Mouse (Mus musculus) adrenal gland, adult (tissue): ENCODE data around the gene Tfe3.
"Not testable (repeated sequence)": the region's sequence is repeated elsewhere in the genome, so short reads cannot be mapped to it uniquely, and the experiment has no call there.

ENCODE experiments used
- DNase-seq, 2 experiments: peaks; one replicate each; pipeline ENCODE4 v3.0.0; 2022 to 2023; ENCODE audit warnings: low spot score in 1 of 2; ENCODE audit not compliant: inconsistent age in 2 of 2

Tfe3 gene

GRCm38 (mm10) chrX:7750432-7751116 lies 11.8 kb upstream of the Tfe3 start, which contains the start of gene Ccdc120:
Gene Ccdc120 (minus strand): TSS chrX:7750905.
- peak; percentile 75 to 85 for DNase-seq

GRCm38 (mm10) chrX:7753627-7754026 lies 8.7 kb upstream of the Tfe3 start:
- DNase-seq, result not testable (repeated sequence)

- no peak for DNase-seq
These were observed 499 bp downstream of the Tfe3 start for GRCm38 (mm10) chrX:7762921-7763197.

- peak; percentile 48 to 76 for DNase-seq
These were observed 1.5 kb downstream of the Tfe3 start for GRCm38 (mm10) chrX:7763631-7764393.

GRCm38 (mm10) chrX:7764657-7765280 lies 2.4 kb downstream of the Tfe3 start:
- DNase-seq, result no peak

- DNase-seq, result no peak
These were observed 2.9 kb downstream of the Tfe3 start for GRCm38 (mm10) chrX:7765281-7765670.

- DNase-seq, result peak; percentile 66 to 86
These were observed 3.4 kb downstream of the Tfe3 start for GRCm38 (mm10) chrX:7765764-7766163.

GRCm38 (mm10) chrX:7769302-7770017 lies 7.1 kb downstream of the Tfe3 start:
- no peak for DNase-seq

GRCm38 (mm10) chrX:7772766-7773165 lies 10.4 kb downstream of the Tfe3 start:
- peak in 1 of 2 experiments; percentile 36 for DNase-seq

GRCm38 (mm10) chrX:7775501-7776205 lies 13.3 kb downstream of the Tfe3 start:
- DNase-seq, result no peak

GRCm38 (mm10) chrX:7776329-7777082 lies 14.1 kb downstream of the Tfe3 start:
- DNase-seq, result peak; percentile 44 to 80

GRCm38 (mm10) chrX:7778450-7779244 lies 16.3 kb downstream of the Tfe3 start:
- DNase-seq, result no peak

- no peak for DNase-seq
These were observed 16.9 kb downstream of the Tfe3 start for GRCm38 (mm10) chrX:7779294-7779693.

GRCm38 (mm10) chrX:7782603-7783092 lies 20.3 kb downstream of the Tfe3 start:
- no peak for DNase-seq

- DNase-seq, result peak; percentile 76 to 92
These were observed 27.3 kb downstream of the Tfe3 start, which contains the start of gene Gripap1 for GRCm38 (mm10) chrX:7789542-7790136. Gene Gripap1 (plus strand): TSS chrX:7789765.

- DNase-seq, result no peak
These were observed 27.9 kb downstream of the Tfe3 start for GRCm38 (mm10) chrX:7790309-7790708.

GRCm38 (mm10) chrX:7793361-7793760 lies 31.0 kb downstream of the Tfe3 start:
- DNase-seq, result peak in 1 of 2 experiments; percentile 29

GRCm38 (mm10) chrX:7795016-7795415 lies 32.7 kb downstream of the Tfe3 start:
- DNase-seq, result peak in 1 of 2 experiments; percentile 59

- peak in 1 of 2 experiments; percentile 28 for DNase-seq
These were observed 35.0 kb downstream of the Tfe3 start for GRCm38 (mm10) chrX:7797327-7797726.
